Mouse (Mus musculus) skeletal muscle tissue, postnatal 0 days (tissue): Measurements from ENCODE around the gene Tas2r126. TPM values are rescaled to one million over a fixed set of nuclear protein-coding genes. Genes with fewer than 3 reads are reported as not detected.

Source experiments
- polyA plus RNA-seq: library from polyadenylated mRNA; unstranded; fragments of >200 nt; fragmentation: Nextera tagmentation; extraction: Ambion mirVana; gene quantifications from 2 replicates; pipeline ENCODE4 v1.2.1, GENCODE M21; 2015

The Tas2r126 gene
- polyA plus RNA-seq: not detected in 2 replicates

DNA sequence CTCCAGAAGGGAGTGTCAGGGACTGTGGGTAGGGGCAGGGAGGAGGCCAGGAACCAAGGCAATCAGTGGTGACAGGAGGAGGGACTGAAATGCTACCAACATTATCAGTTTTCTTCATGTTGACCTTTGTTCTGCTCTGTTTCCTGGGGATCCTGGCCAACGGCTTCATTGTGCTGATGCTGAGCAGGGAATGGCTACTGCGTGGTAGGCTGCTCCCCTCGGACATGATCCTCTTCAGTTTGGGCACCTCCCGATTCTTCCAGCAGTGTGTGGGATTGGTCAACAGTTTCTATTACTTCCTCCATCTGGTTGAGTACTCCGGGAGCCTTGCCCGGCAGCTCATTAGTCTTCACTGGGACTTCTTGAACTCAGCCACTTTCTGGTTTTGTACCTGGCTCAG lies at the start of gene Tas2r126:
TSS of gene Tas2r126 (plus strand) at position 90 of the 400 bp plus-strand sequence.

DNA sequence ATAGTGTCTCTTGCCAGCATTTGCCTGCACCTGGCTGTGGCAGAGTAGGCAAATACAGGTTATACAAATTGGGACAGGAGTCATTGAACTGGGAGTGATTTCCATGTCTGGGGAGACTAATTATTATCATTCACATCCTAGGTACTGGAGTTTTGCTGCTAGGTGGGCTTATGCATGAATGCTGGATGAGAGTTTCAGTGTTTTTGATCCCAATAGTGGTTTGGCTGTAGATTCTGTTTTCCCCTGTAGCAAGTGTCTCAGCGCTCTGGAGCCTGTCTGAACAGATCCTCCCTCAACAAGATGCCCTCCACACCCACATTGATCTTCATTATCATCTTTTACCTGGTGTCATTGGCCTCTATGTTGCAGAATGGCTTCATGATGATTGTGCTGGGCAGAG lies 34.4 kb upstream of the Tas2r126 start, which contains the start of gene Tas2r143:
TSS of gene Tas2r143 (plus strand) at position 301 of the 400 bp plus-strand sequence.

DNA sequence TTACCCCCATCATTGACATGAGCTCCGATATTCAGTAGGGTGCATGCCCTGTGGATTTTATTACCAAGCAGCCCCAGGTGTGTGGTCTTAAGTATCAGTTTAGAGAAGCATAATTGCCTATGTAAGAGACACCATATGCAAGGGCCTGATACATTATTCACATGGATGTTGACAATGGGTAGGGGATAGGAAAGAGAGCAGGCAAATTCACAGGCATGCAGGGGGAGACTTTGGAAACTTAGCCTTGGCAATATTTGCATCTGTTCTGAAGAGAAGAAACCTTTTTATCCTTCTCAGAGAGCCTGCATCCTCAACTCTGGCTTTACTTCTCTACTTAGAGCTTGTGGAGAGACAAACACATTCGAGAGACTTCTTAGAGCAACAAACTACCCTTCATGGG lies 29.2 kb upstream of the Tas2r126 start, which contains the start of gene Tas2r135:
TSS of gene Tas2r135 (plus strand) at position 301 of the 400 bp plus-strand sequence.

DNA sequence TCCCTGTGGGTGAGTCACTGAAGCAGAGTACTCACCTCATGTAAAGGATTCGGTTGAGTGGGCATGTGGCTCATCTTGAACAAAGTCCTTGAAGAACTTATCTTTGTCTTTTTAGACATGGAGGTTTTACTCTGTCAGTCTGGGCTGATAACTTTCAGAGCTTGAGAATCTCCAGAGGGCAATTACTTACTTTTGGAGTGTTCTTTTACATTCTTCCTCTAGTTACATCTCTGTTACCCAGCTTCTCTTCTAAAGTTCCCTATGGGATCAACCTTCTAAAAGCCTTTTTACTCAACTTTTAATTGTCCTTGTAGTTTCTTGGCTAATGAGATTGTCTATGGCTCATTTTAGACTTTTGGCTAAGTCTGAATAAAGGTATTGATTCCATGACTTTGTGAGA lies 30.8 kb downstream of the Tas2r126 start, which contains the start of gene Olfr458:
TSS of gene Olfr458 (minus strand) at position 101 of the 400 bp plus-strand sequence.

DNA sequence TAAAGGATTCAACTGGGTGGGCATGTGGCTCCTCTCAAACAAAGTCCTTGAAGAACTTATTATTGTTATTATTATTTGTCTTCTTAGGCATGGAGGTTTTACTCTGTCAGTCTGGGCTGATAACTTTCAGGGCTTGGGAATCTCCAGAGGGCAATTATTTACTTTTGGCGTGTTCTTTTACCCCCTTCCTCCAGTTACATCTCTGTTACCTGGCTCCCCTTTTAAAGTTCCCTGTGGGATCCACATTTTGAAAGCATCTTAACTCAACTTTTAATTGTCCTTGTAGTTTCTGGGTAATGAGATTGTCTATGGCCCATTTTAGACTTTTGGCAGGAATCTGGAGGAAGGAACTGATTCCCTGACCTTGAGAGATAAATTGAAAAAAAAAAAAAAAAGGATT lies 41.9 kb downstream of the Tas2r126 start, which contains the start of gene Olfr457:
TSS of gene Olfr457 (minus strand) at position 101 of the 400 bp plus-strand sequence.

Other genes starting within 250 kb of the Tas2r126 start
- not detected in 2 replicates for gene Tas2r144, start 219.2 kb upstream of the Tas2r126 start, polyA plus RNA-seq
- gene Gstk1, start 188.6 kb upstream of the Tas2r126 start, polyA plus RNA-seq: 10.9 and 13.3 TPM in 2 replicates
- gene Tmem139, start 172.6 kb upstream of the Tas2r126 start, polyA plus RNA-seq: 0.22 TPM in 1 of 2 replicates, not detected in the other
- gene Casp2, start 169.6 kb upstream of the Tas2r126 start, polyA plus RNA-seq: 10.2 and 10.5 TPM in 2 replicates
- gene Clcn1, start 147.8 kb upstream of the Tas2r126 start, polyA plus RNA-seq: 9.9 and 12.2 TPM in 2 replicates
- 0.10 and 0.14 TPM in 2 replicates for gene Fam131b, start 109.9 kb upstream of the Tas2r126 start, polyA plus RNA-seq
- 112 and 117 TPM in 2 replicates for gene Zyx, start 84.9 kb upstream of the Tas2r126 start, polyA plus RNA-seq
- gene Epha1, start 61.3 kb upstream of the Tas2r126 start, polyA plus RNA-seq: 0.71 and 1.4 TPM in 2 replicates
- not detected in 2 replicates for gene Tas2r143, start 34.3 kb upstream of the Tas2r126 start, polyA plus RNA-seq
- gene Tas2r135, start 29.1 kb upstream of the Tas2r126 start, polyA plus RNA-seq: not detected in 2 replicates
- not detected in 2 replicates for gene Olfr458, start 30.7 kb downstream of the Tas2r126 start, polyA plus RNA-seq
- gene Olfr457, start 41.8 kb downstream of the Tas2r126 start, polyA plus RNA-seq: 0.02 TPM in 1 of 2 replicates, not detected in the other
- not detected in 2 replicates for gene Olfr456, start 52.7 kb downstream of the Tas2r126 start, polyA plus RNA-seq
- not detected in 2 replicates for gene Olfr455, start 113.1 kb downstream of the Tas2r126 start, polyA plus RNA-seq
- gene Tcaf3, start 163.2 kb downstream of the Tas2r126 start, polyA plus RNA-seq: not detected in 2 replicates
- 2.5 and 3.0 TPM in 2 replicates for gene Tcaf2, start 210.7 kb downstream of the Tas2r126 start, polyA plus RNA-seq